Mouse (Mus musculus) limb, embryonic 10.5 days (tissue): Measurements from ENCODE around the gene 1700020N01Rik. TPM values are rescaled to one million over a fixed set of nuclear protein-coding genes. Genes with fewer than 3 reads are reported as not detected.

Source experiments
- DNase-seq: peaks from one replicate; pipeline ENCODE4 v3.0.0-alpha.2; 2017; ENCODE audit warnings: low spot score
- H3K27ac ChIP-seq: fragments of 300-500 bp; sonication (generic); 2 replicates; pipeline ENCODE4 v1.5.1; 2016; ENCODE audit warnings: mild to moderate bottlenecking
- H3K27me3 ChIP-seq: fragments of 300-500 bp; sonication (generic); 2 replicates; pipeline ENCODE4 v1.6.1; 2016; ENCODE audit warnings: low read depth, mild to moderate bottlenecking; ENCODE audit not compliant: poor library complexity, severe bottlenecking
- H3K36me3 ChIP-seq: fragments of 300-500 bp; sonication (generic); 2 replicates; pipeline ENCODE4 v1.6.1; 2016; ENCODE audit warnings: mild to moderate bottlenecking, moderate library complexity
- H3K4me1 ChIP-seq: fragments of 300-500 bp; sonication (generic); 2 replicates; pipeline ENCODE4 v1.6.1; 2016
- H3K4me3 ChIP-seq: fragments of 300-500 bp; sonication (generic); 2 replicates; pipeline ENCODE4 v1.5.1; 2016; ENCODE audit warnings: mild to moderate bottlenecking, moderate library complexity
- H3K9me3 ChIP-seq: fragments of 300-500 bp; sonication (generic); replicated peaks from 2 replicates; pipeline ENCODE4 v1.6.1; 2016; ENCODE audit warnings: mild to moderate bottlenecking
- WGBS: fragments of 180-500 bp; shearing (Covaris S2); methylation state at CpG from one replicate; pipeline ENCODE4 v1.1.7; 2016; 5-methylcytosine and 5-hydroxymethylcytosine counted together
- polyA plus RNA-seq: library from polyadenylated mRNA; unstranded; fragments of >200 nt; fragmentation: Nextera tagmentation; extraction: Ambion mirVana; gene quantifications from 2 replicates; pipeline ENCODE4 v1.2.1, GENCODE M21; 2016

The 1700020N01Rik gene
- polyA plus RNA-seq, 1 experiment from 2014 or later: not detected

- 95% methylated on average over 1 of the region's 1 CpGs for WGBS
- no peaks in the 10 kb centered on the region for H3K9me3 ChIP-seq
- H3K27ac ChIP-seq: no peak overlapping the region
- H3K4me3 ChIP-seq: no peak overlapping the region
- no peak for DNase-seq
- H3K36me3 ChIP-seq: no peaks in the 10 kb centered on the region
- no peaks in the 10 kb centered on the region for H3K4me1 ChIP-seq
- no peaks in the 10 kb centered on the region for H3K27me3 ChIP-seq
Observed at GRCm38 (mm10) chr10:21566074-21566473, 26.9 kb upstream of the 1700020N01Rik start.

- Histone ChIP-seq H3K36me3 (no peaks in the 10 kb centered on the region), H3K4me1 (no peaks in the 10 kb centered on the region), H3K27me3 (no peaks in the 10 kb centered on the region), H3K4me3 (no peak overlapping the region), H3K9me3 (no peaks in the 10 kb centered on the region), H3K27ac (no peak overlapping the region)
- 84% methylated on average over 4 of the region's 4 CpGs for WGBS
- DNase-seq: no peak
Observed at GRCm38 (mm10) chr10:21571615-21572014, 21.3 kb upstream of the 1700020N01Rik start.

GRCm38 (mm10) chr10:21573713-21574112 lies 19.2 kb upstream of the 1700020N01Rik start:
- no peaks in the 10 kb centered on the region for H3K4me1 ChIP-seq
- no peak overlapping the region for H3K27ac ChIP-seq
- no peaks in the 10 kb centered on the region for H3K27me3 ChIP-seq
- H3K9me3 ChIP-seq: no peaks in the 10 kb centered on the region
- 82% methylated on average over 4 of the region's 4 CpGs for WGBS
- H3K36me3 ChIP-seq: no peaks in the 10 kb centered on the region
- H3K4me3 ChIP-seq: no peak overlapping the region
- no peak for DNase-seq

GRCm38 (mm10) chr10:21575806-21576378 lies 17.1 kb upstream of the 1700020N01Rik start:
- no peaks in the 10 kb centered on the region for H3K9me3 ChIP-seq
- H3K36me3 ChIP-seq: no peaks in the 10 kb centered on the region
- no peaks in the 10 kb centered on the region for H3K4me1 ChIP-seq
- DNase-seq: peak; percentile 15
- 90% methylated on average over 11 of the region's 11 CpGs for WGBS
- no peak overlapping the region for H3K27ac ChIP-seq
- no peak overlapping the region for H3K4me3 ChIP-seq
- no peaks in the 10 kb centered on the region for H3K27me3 ChIP-seq

- no peaks in the 10 kb centered on the region for H3K27me3 ChIP-seq
- no peaks in the 10 kb centered on the region for H3K9me3 ChIP-seq
- DNase-seq: peak; percentile 26
- H3K4me3 ChIP-seq: no peak overlapping the region
- H3K4me1 ChIP-seq: no peaks in the 10 kb centered on the region
- 88% methylated on average over 6 of the region's 6 CpGs for WGBS
- no peak overlapping the region for H3K27ac ChIP-seq
- H3K36me3 ChIP-seq: no peaks in the 10 kb centered on the region
Observed at GRCm38 (mm10) chr10:21577798-21578197, 15.1 kb upstream of the 1700020N01Rik start.

- no peak overlapping the region for H3K4me3 ChIP-seq
- no peak for DNase-seq
- H3K4me1 ChIP-seq: no peaks in the 10 kb centered on the region
Observed at GRCm38 (mm10) chr10:21581546-21581945, 11.4 kb upstream of the 1700020N01Rik start.

GRCm38 (mm10) chr10:21587041-21587440 lies 5.9 kb upstream of the 1700020N01Rik start:
- 62% methylated on average over 2 of the region's 2 CpGs for WGBS
- Histone ChIP-seq H3K4me1 (no peaks in the 10 kb centered on the region), H3K27me3 (no peaks in the 10 kb centered on the region), H3K9me3 (no peaks in the 10 kb centered on the region), H3K36me3 (no peaks in the 10 kb centered on the region), H3K4me3 (no peak overlapping the region), H3K27ac (no peak overlapping the region)
- DNase-seq: no peak

More at GRCm38 (mm10) chr10:21581546-21581945, 11.4 kb upstream of the 1700020N01Rik start:
- H3K9me3 ChIP-seq: no peaks in the 10 kb centered on the region
- H3K36me3 ChIP-seq: no peaks in the 10 kb centered on the region
- no peak overlapping the region for H3K27ac ChIP-seq
- 97% methylated on average over 1 of the region's 1 CpGs for WGBS
- H3K27me3 ChIP-seq: no peaks in the 10 kb centered on the region

GRCm38 (mm10) chr10:21588007-21588852 lies 4.7 kb upstream of the 1700020N01Rik start:
- 88% methylated on average over 4 of the region's 4 CpGs for WGBS
- Histone ChIP-seq H3K36me3 (no peaks in the 10 kb centered on the region), H3K4me1 (no peaks in the 10 kb centered on the region), H3K9me3 (no peaks in the 10 kb centered on the region), H3K27me3 (no peaks in the 10 kb centered on the region), H3K27ac (no peak overlapping the region), H3K4me3 (no peak overlapping the region)
- DNase-seq: no peak

- H3K4me1 ChIP-seq: 0 out of 2 replicates have a peak, but pooled peaks cover 2% of the 10 kb centered on the region
- H3K9me3 ChIP-seq: no peaks in the 10 kb centered on the region
- H3K27me3 ChIP-seq: no peaks in the 10 kb centered on the region
- H3K4me3 ChIP-seq: no peak overlapping the region
- H3K27ac ChIP-seq: no peak overlapping the region
- H3K36me3 ChIP-seq: no peaks in the 10 kb centered on the region
- DNase-seq: peak; percentile 74
- 46% methylated on average over 5 of the region's 5 CpGs for WGBS
Observed at GRCm38 (mm10) chr10:21600931-21601330, 8.0 kb downstream of the 1700020N01Rik start.

GRCm38 (mm10) chr10:21604476-21604875 lies 11.5 kb downstream of the 1700020N01Rik start:
- DNase-seq: no peak
- Histone ChIP-seq H3K27me3 (no peaks in the 10 kb centered on the region), H3K4me3 (no peak overlapping the region), H3K27ac (no peak overlapping the region), H3K9me3 (no peaks in the 10 kb centered on the region), H3K36me3 (no peaks in the 10 kb centered on the region), H3K4me1 (0 out of 2 replicates have a peak, but pooled peaks cover 2% of the 10 kb centered on the region)
- 89% methylated on average over 8 of the region's 8 CpGs for WGBS

- 0 out of 2 replicates have a peak, but pooled peaks cover 2% of the 10 kb centered on the region for H3K4me1 ChIP-seq
- no peak for DNase-seq
- H3K27me3 ChIP-seq: no peaks in the 10 kb centered on the region
- H3K4me3 ChIP-seq: no peak overlapping the region
- H3K36me3 ChIP-seq: no peaks in the 10 kb centered on the region
- H3K9me3 ChIP-seq: no peaks in the 10 kb centered on the region
- WGBS: 71% methylated on average over 4 of the region's 4 CpGs
- H3K27ac ChIP-seq: no peak overlapping the region
Observed at GRCm38 (mm10) chr10:21605011-21605571, 12.1 kb downstream of the 1700020N01Rik start.

- 0 out of 2 replicates have a peak, but pooled peaks cover 2% of the 10 kb centered on the region for H3K4me1 ChIP-seq
- no peaks in the 10 kb centered on the region for H3K9me3 ChIP-seq
- no peak overlapping the region for H3K4me3 ChIP-seq
- no peak for DNase-seq
- H3K36me3 ChIP-seq: no peaks in the 10 kb centered on the region
- no peak overlapping the region for H3K27ac ChIP-seq
- WGBS: 78% methylated on average over 5 of the region's 5 CpGs
- H3K27me3 ChIP-seq: no peaks in the 10 kb centered on the region
Observed at GRCm38 (mm10) chr10:21605601-21606000, 12.7 kb downstream of the 1700020N01Rik start.

- DNase-seq: no peak
- Histone ChIP-seq H3K9me3 (no peaks in the 10 kb centered on the region), H3K27me3 (no peaks in the 10 kb centered on the region), H3K4me3 (no peak overlapping the region), H3K4me1 (0 out of 2 replicates have a peak, but pooled peaks cover 2% of the 10 kb centered on the region), H3K27ac (no peak overlapping the region), H3K36me3 (no peaks in the 10 kb centered on the region)
- 92% methylated on average over 5 of the region's 5 CpGs for WGBS
Observed at GRCm38 (mm10) chr10:21606931-21607330, 14.0 kb downstream of the 1700020N01Rik start.
